Mouse (Mus musculus) liver, embryonic 16.5 days (tissue): ENCODE measurements at regions not wholly inside any gene's neighbourhood (a gene's known extent, or its start where the extent isn't known, plus 50 kb on each side); places are given as distances from the start of the nearest gene placed in this dataset.

Experiments
- ATAC-seq: fragments of 200-750 bp; cut with Nextera tagmentation; 2 replicates; pipeline ENCODE4 v1.8.0; 2017; ENCODE audit warnings: low read depth, mild to moderate bottlenecking, moderate number of reproducible peaks, moderate library complexity
- H3K27ac ChIP-seq: fragments of 300-500 bp; sonication (generic); 2 replicates; pipeline ENCODE4 v1.5.1; 2014; ENCODE audit warnings: mild to moderate bottlenecking, low read length
- H3K27me3 ChIP-seq: fragments of 300-500 bp; sonication (generic); 2 replicates; pipeline ENCODE4 v1.6.1; 2014; ENCODE audit warnings: low read depth, low read length, mixed read lengths; ENCODE audit not compliant: control insufficient read depth, insufficient read depth
- H3K36me3 ChIP-seq: fragments of 300-500 bp; sonication (generic); 2 replicates; pipeline ENCODE4 v1.6.1; 2014; ENCODE audit warnings: mild to moderate bottlenecking; ENCODE audit not compliant: control insufficient read depth, insufficient read depth
- H3K4me1 ChIP-seq: fragments of 300-500 bp; sonication (generic); 2 replicates; pipeline ENCODE4 v1.6.1; 2014; ENCODE audit warnings: low read depth, low read length, mixed read lengths; ENCODE audit not compliant: control insufficient read depth
- H3K4me2 ChIP-seq: fragments of 300-500 bp; sonication (generic); 2 replicates; pipeline ENCODE4 v1.6.1; 2014; ENCODE audit warnings: low read depth, low read length, mixed read lengths
- H3K4me3 ChIP-seq: fragments of 300-500 bp; sonication (generic); 2 replicates; pipeline ENCODE4 v1.5.1; 2014; ENCODE audit warnings: low read depth, mild to moderate bottlenecking, low read length
- H3K9ac ChIP-seq: fragments of 300-500 bp; sonication (generic); 2 replicates; pipeline ENCODE4 v1.6.1; 2014; ENCODE audit warnings: low read depth, low read length
- H3K9me3 ChIP-seq: fragments of 300-500 bp; sonication (generic); replicated peaks from 2 replicates; pipeline ENCODE4 v1.6.1; 2016; ENCODE audit warnings: low read length; ENCODE audit not compliant: control insufficient read depth
- WGBS: fragments of 180-500 bp; shearing (Covaris S2); extraction: QIAGEN DNeasy Blood & Tissue Kit; methylation state at CpG from one replicate; pipeline ENCODE4 v1.1.7; 2014; ENCODE audit not compliant: insufficient replicate concordance; 5-methylcytosine and 5-hydroxymethylcytosine counted together

- no peak overlapping the region for H3K27ac ChIP-seq
- no peaks in the 10 kb centered on the region for H3K9me3 ChIP-seq
- no peaks in the 10 kb centered on the region for H3K36me3 ChIP-seq
- H3K4me3 ChIP-seq, result no peak overlapping the region
- no peaks in the 10 kb centered on the region for H3K27me3 ChIP-seq
- ATAC-seq, result no peak
- no peak overlapping the region for H3K4me2 ChIP-seq
- WGBS, result 56% methylated on average over 4 of the region's 4 CpGs
- no peak overlapping the region for H3K9ac ChIP-seq
- H3K4me1 ChIP-seq, result no peaks in the 10 kb centered on the region
Observed at GRCm38 (mm10) chr7:36061679-36062078, 258.9 kb upstream of the Zfp507 start.

GRCm38 (mm10) chr7:36060426-36060825 lies 257.6 kb upstream of the Zfp507 start:
- Histone ChIP-seq H3K27ac (no peak overlapping the region), H3K9ac (no peak overlapping the region), H3K9me3 (no peaks in the 10 kb centered on the region), H3K4me3 (no peak overlapping the region), H3K36me3 (no peaks in the 10 kb centered on the region), H3K27me3 (no peaks in the 10 kb centered on the region), H3K4me1 (no peaks in the 10 kb centered on the region), H3K4me2 (no peak overlapping the region)
- ATAC-seq, result no peak
- 42% methylated on average over 4 of the region's 4 CpGs for WGBS

- no peaks in the 10 kb centered on the region for H3K27me3 ChIP-seq
- no peaks in the 10 kb centered on the region for H3K9me3 ChIP-seq
- no peaks in the 10 kb centered on the region for H3K36me3 ChIP-seq
- no peak overlapping the region for H3K4me3 ChIP-seq
- WGBS, result 71% methylated on average over 8 of the region's 8 CpGs
- no peak overlapping the region for H3K4me2 ChIP-seq
- H3K9ac ChIP-seq, result no peak overlapping the region
- H3K4me1 ChIP-seq, result no peaks in the 10 kb centered on the region
- H3K27ac ChIP-seq, result no peak overlapping the region
- ATAC-seq, result no peak
Observed at GRCm38 (mm10) chr7:36046053-36046452, 243.2 kb upstream of the Zfp507 start.

- no peak overlapping the region for H3K9ac ChIP-seq
- WGBS, result 63% methylated on average over 3 of the region's 3 CpGs
- H3K36me3 ChIP-seq, result no peaks in the 10 kb centered on the region
- H3K4me3 ChIP-seq, result no peak overlapping the region
- no peak for ATAC-seq
- H3K27ac ChIP-seq, result no peak overlapping the region
- no peak overlapping the region for H3K4me2 ChIP-seq
- no peaks in the 10 kb centered on the region for H3K27me3 ChIP-seq
- H3K4me1 ChIP-seq, result no peaks in the 10 kb centered on the region
- no peaks in the 10 kb centered on the region for H3K9me3 ChIP-seq
Observed at GRCm38 (mm10) chr7:36031881-36032280, 229.1 kb upstream of the Zfp507 start.

GRCm38 (mm10) chr7:36023015-36023414 lies 220.2 kb upstream of the Zfp507 start:
- 72% methylated on average over 10 of the region's 10 CpGs for WGBS
- Histone ChIP-seq H3K27ac (no peak overlapping the region), H3K4me3 (no peak overlapping the region), H3K9me3 (no peaks in the 10 kb centered on the region), H3K4me1 (no peaks in the 10 kb centered on the region), H3K9ac (no peak overlapping the region), H3K36me3 (no peaks in the 10 kb centered on the region), H3K4me2 (no peak overlapping the region), H3K27me3 (no peaks in the 10 kb centered on the region)
- no peak for ATAC-seq

GRCm38 (mm10) chr7:36022489-36022888 lies 219.7 kb upstream of the Zfp507 start:
- no peak for ATAC-seq
- H3K9ac ChIP-seq, result no peak overlapping the region
- H3K27me3 ChIP-seq, result no peaks in the 10 kb centered on the region
- H3K36me3 ChIP-seq, result no peaks in the 10 kb centered on the region
- no peaks in the 10 kb centered on the region for H3K9me3 ChIP-seq
- H3K27ac ChIP-seq, result no peak overlapping the region
- no peak overlapping the region for H3K4me2 ChIP-seq
- no peaks in the 10 kb centered on the region for H3K4me1 ChIP-seq
- WGBS, result 46% methylated on average over 6 of the region's 6 CpGs
- H3K4me3 ChIP-seq, result no peak overlapping the region

- Histone ChIP-seq H3K36me3 (no peaks in the 10 kb centered on the region), H3K27me3 (no peaks in the 10 kb centered on the region), H3K4me3 (no peak overlapping the region), H3K9me3 (no peaks in the 10 kb centered on the region), H3K9ac (no peak overlapping the region), H3K4me1 (no peaks in the 10 kb centered on the region), H3K27ac (no peak overlapping the region), H3K4me2 (no peak overlapping the region)
- 44% methylated on average over 19 of the region's 19 CpGs for WGBS
- no peak for ATAC-seq
Observed at GRCm38 (mm10) chr7:36016926-36017753, 214.3 kb upstream of the Zfp507 start.

- 57% methylated on average over 5 of the region's 5 CpGs for WGBS
- H3K4me3 ChIP-seq, result no peak overlapping the region
- H3K27me3 ChIP-seq, result no peaks in the 10 kb centered on the region
- H3K9ac ChIP-seq, result no peak overlapping the region
- H3K27ac ChIP-seq, result no peak overlapping the region
- H3K4me1 ChIP-seq, result no peaks in the 10 kb centered on the region
- H3K4me2 ChIP-seq, result no peak overlapping the region
- no peaks in the 10 kb centered on the region for H3K36me3 ChIP-seq
- no peak for ATAC-seq
- H3K9me3 ChIP-seq, result no peaks in the 10 kb centered on the region
Observed at GRCm38 (mm10) chr7:35996609-35997008, 193.8 kb upstream of the Zfp507 start.

GRCm38 (mm10) chr7:35992511-35992910 lies 189.7 kb upstream of the Zfp507 start:
- no peak for ATAC-seq
- WGBS, result 25% methylated on average over 8 of the region's 8 CpGs

More at GRCm38 (mm10) chr7:35992511-35992910, 189.7 kb upstream of the Zfp507 start:
- H3K4me3 ChIP-seq, result no peak overlapping the region
- H3K4me2 ChIP-seq, result no peak overlapping the region
- no peaks in the 10 kb centered on the region for H3K9me3 ChIP-seq
- H3K9ac ChIP-seq, result no peak overlapping the region
- no peaks in the 10 kb centered on the region for H3K27me3 ChIP-seq
- no peaks in the 10 kb centered on the region for H3K4me1 ChIP-seq
- H3K36me3 ChIP-seq, result no peaks in the 10 kb centered on the region
- no peak overlapping the region for H3K27ac ChIP-seq
